Mouse (Mus musculus) naive thymus-derived CD4-positive, alpha-beta T cell, adult 2 months (primary cell): ENCODE results near the gene Defb33.

Experiments used
- DNase-seq: peaks from one replicate; pipeline ENCODE4 v3.0.0-alpha.2; 2011; ENCODE audit warnings: low read depth

The Defb33 gene

GRCm38 (mm10) chr8:20892369-20892768 is at the start of gene Defb33:
TSS of gene Defb33 (plus strand) at chr8:20892669.
- no peak for DNase-seq

GRCm38 (mm10) chr8:20874608-20875007 is 17.9 kb upstream of the Defb33 start:
- no peak for DNase-seq

GRCm38 (mm10) chr8:20902527-20902926 is 10.1 kb downstream of the Defb33 start, which contains the start of gene Gm15056:
TSS of gene Gm15056 (minus strand) at chr8:20902627.
- no peak for DNase-seq

DNA sequence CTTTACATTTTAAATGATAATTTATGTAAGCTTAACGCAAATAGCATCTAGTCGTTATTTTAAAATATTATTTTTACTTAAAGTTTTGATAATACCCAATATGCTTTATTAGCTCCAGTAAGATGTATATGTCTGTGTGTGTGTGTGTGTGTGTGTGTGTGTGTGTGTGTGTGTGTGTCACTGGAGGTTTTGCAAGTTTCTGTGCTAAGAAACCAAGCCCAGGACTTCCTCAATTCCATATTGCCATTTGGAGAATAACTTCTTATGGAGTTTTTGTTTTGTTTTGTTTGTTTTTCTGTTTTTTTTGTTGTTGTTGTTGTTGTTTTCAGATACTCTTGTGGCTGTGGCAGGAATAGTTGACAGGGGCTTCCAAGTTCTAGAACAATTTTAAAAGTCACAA is 14.7 kb downstream of the Defb33 start:
- DNase-seq: no peak

- DNase-seq: no peak
These were observed 15.8 kb downstream of the Defb33 start for GRCm38 (mm10) chr8:20908256-20908655.

- DNase-seq: no peak
These were observed 19.8 kb downstream of the Defb33 start for GRCm38 (mm10) chr8:20912288-20912687.

DNA sequence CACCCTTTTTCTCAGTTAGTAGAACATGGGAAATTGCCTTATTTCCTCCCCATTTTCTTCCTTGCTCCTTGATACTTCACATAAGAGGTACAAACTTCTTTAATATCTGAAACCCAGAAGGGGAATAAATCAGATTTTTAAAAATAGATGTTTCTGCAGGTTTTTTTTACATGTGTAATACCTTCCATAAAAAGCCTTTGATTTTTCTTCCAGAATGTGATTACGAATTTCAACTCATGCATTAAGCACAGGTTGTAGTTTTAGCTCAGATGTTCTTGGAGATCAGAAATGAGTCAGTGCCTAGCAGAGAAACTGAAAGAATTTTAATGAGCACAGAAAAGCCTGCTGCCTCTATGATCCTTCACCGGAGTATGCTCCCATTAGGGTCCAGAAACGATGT is 29.5 kb downstream of the Defb33 start, which contains the start of gene Gm6040:
Gm6040 (minus strand) TSS at position 101 of the 400 bp plus-strand sequence.
- no peak for DNase-seq

DNA sequence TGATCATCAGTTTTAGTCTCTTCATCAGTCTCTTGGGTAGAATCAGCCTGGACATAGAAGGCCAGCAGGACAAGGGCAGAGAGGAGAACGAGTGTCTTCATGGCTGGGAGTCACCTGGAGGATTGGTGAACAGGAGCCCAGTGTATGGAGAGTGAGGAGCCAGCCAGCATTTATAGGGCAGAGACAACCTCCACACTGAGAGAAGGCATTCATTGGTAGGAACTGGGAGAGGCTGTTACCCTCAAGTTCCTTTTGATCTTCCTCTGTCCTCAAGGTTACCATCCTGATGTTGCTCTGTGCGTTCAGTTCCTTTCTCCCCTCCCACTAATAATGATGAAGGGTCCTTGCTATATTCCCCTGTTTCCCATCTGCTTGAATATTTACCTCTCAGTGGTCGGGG is 52.1 kb downstream of the Defb33 start, which contains the start of gene AY761185:
AY761185 (minus strand) TSS at position 101 of the 400 bp plus-strand sequence.
- no peak for DNase-seq
